Mouse (Mus musculus) intestine, embryonic 14.5 days (tissue): ENCODE results near the gene Akr1c21. TPM values are rescaled to one million over a fixed set of nuclear protein-coding genes. Genes with fewer than 3 reads are reported as not detected.
"Not testable (repeated sequence)": the region's sequence is repeated elsewhere in the genome, so short reads cannot be mapped to it uniquely, and the experiment has no call there.

Experiments used
- ATAC-seq: fragments of 200-750 bp; cut with Nextera tagmentation; replicated peaks from 2 replicates; pipeline ENCODE4 v1.8.0; 2017; ENCODE audit warnings: low read depth, moderate number of reproducible peaks, moderate TSS enrichment, moderate library complexity; ENCODE audit not compliant: low FRiP score, low TSS enrichment
- DNase-seq: peaks from one replicate; pipeline ENCODE4 v3.0.0-alpha.2; 2018; ENCODE audit warnings: low spot score
- H3K27ac ChIP-seq: fragments of 300-500 bp; sonication (generic); 2 replicates; pipeline ENCODE4 v1.5.1; 2014; ENCODE audit warnings: low read depth, mild to moderate bottlenecking, control low read depth
- H3K27me3 ChIP-seq: fragments of 300-500 bp; sonication (generic); replicated peaks from 2 replicates; pipeline ENCODE4 v1.6.1; 2014; ENCODE audit warnings: low read length, control low read depth; ENCODE audit not compliant: control insufficient read depth, insufficient read depth
- H3K36me3 ChIP-seq: fragments of 300-500 bp; sonication (generic); 2 replicates; pipeline ENCODE4 v1.6.1; 2014; ENCODE audit warnings: low read length, control low read depth; ENCODE audit not compliant: control insufficient read depth, insufficient read depth
- H3K4me1 ChIP-seq: fragments of 300-500 bp; sonication (generic); replicated peaks from 2 replicates; pipeline ENCODE4 v1.6.1; 2014; ENCODE audit warnings: low read length, control low read depth, mixed read lengths; ENCODE audit not compliant: control insufficient read depth, insufficient read depth
- H3K4me2 ChIP-seq: fragments of 300-500 bp; sonication (generic); 2 replicates; pipeline ENCODE4 v1.6.1; 2014; ENCODE audit warnings: low read length
- H3K4me3 ChIP-seq: fragments of 300-500 bp; sonication (generic); 2 replicates; pipeline ENCODE4 v1.5.1; 2014; ENCODE audit warnings: low read depth, low read length, control low read depth, mixed read lengths
- H3K9ac ChIP-seq: fragments of 300-500 bp; sonication (generic); 2 replicates; pipeline ENCODE4 v1.6.1; 2014; ENCODE audit warnings: mild to moderate bottlenecking, low read length
- H3K9me3 ChIP-seq: fragments of 300-500 bp; sonication (generic); 2 replicates; pipeline ENCODE4 v1.6.1; 2016; ENCODE audit warnings: low read length, control low read depth; ENCODE audit not compliant: control insufficient read depth
- WGBS: fragments of 180-500 bp; shearing (Covaris S2); extraction: QIAGEN DNeasy Blood & Tissue Kit; methylation state at CpG from one replicate; pipeline ENCODE4 v1.1.7; 2014; 5-methylcytosine and 5-hydroxymethylcytosine counted together
- polyA plus RNA-seq: library from polyadenylated mRNA; unstranded; fragments of >200 nt; fragmentation: Nextera tagmentation; extraction: Ambion mirVana; gene quantifications from 2 replicates; pipeline ENCODE4 v1.2.1, GENCODE M21; 2014

Gene Akr1c21
- not detected in 2 replicates for polyA plus RNA-seq

DNA sequence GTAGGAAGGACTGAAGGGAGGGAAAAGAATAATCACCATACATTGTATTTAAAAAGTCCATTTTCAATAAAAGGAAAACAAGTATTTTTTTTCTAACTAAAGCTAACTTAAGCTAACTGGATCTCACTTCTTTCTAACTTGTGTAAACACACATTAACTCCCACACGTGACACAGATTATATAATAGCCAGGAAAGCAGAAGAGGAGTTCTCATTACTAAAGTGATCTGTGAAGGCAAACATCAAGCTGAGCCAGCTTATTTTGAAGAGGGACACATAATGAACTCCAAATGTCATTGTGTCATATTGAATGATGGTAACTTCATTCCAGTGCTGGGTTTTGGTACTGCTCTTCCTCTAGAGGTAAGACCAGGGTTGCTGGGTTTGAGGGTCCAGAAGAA, at the start of gene Akr1c21:
Gene Akr1c21 (plus strand): TSS at position 205 of the 400 bp plus-strand sequence.
- Histone ChIP-seq H3K9ac (no peak within 1 kb of the TSS), H3K27ac (no peak within 1 kb of the TSS), H3K27me3 (no peaks in the 10 kb centered on the region), H3K4me2 (no peak within 1 kb of the TSS), H3K4me1 (no peaks in the 10 kb centered on the region), H3K4me3 (no peak within 1 kb of the TSS), H3K9me3 (no peaks in the 10 kb centered on the region), H3K36me3 (no peaks in the 10 kb centered on the region)
- ATAC-seq = no peak
- DNase-seq = no peak
- WGBS = 59% methylated on average over 1 of the region's 1 CpGs

DNA sequence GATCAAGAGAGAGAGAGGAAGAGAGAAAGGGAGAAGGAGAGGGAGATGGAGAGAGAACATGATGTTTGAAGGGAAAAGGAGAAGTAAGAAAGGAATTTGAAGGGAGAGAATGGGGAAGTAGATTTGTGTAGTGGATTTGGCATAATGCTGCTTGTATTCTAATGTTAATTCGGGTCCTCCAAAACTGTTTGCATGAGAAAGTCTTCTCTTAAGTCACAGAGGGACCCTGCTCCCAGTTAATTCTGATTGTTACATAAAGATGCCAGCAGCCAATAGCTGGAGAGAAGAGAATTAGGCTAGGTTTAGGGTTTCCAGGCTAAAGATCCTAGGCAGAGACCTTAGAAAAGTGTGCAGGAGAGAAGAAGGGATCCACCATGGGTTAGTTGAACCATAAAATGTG, 14.7 kb upstream of the Akr1c21 start:
- Histone ChIP-seq H3K9me3 (no peaks in the 10 kb centered on the region), H3K36me3 (no peaks in the 10 kb centered on the region), H3K4me2 (no peak overlapping the region), H3K27ac (no peak overlapping the region), H3K9ac (no peak overlapping the region), H3K27me3 (no peaks in the 10 kb centered on the region), H3K4me3 (no peak overlapping the region), H3K4me1 (no peaks in the 10 kb centered on the region)
- WGBS = 65% methylated on average over 1 of the region's 1 CpGs
- DNase-seq (no peak), ATAC-seq (no peak)

DNA sequence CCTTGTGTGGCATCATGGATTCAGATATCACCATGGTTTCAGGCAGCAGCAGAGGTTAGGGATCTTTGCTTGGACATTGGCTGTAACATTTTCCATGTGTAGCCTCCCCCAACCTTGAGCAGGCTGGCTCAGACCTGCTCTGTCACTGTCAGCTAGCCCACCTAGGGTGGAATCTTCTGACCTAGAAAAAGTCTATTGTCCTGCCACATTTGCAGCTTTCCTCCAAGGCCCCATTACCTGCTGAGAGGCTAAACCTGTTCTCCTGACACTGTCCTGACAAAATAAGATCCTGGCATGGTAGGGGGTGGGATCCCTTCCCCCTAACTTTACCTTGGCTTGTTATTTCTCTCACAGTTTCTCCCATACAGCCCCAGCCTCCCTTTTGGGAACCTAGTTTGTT, 13.4 kb upstream of the Akr1c21 start:
- no peak for ATAC-seq
- Histone ChIP-seq H3K9ac (no peak overlapping the region), H3K4me1 (no peaks in the 10 kb centered on the region), H3K27ac (no peak overlapping the region), H3K27me3 (no peaks in the 10 kb centered on the region), H3K9me3 (no peaks in the 10 kb centered on the region), H3K36me3 (no peaks in the 10 kb centered on the region), H3K4me3 (no peak overlapping the region), H3K4me2 (no peak overlapping the region)
- DNase-seq = no peak

DNA sequence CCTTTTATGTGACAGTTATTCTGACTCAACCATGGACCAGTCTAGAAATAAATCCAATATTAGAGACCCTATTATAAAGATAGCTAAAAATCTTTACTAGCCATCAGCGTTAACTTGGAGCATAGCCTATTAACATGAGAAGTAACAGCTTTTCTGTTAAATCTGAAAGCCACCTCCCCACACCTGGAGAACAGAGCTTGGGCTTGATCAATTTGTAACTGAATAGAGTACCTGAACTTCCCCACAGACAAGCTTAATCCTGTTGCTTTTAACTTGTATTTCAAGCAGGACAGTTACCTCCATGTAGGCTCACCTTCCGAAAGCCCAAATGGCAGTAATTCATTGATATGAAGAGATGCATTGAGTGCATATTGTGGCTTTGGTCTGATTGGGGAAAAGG, 7.9 kb upstream of the Akr1c21 start:
- H3K4me1 ChIP-seq = no peaks in the 10 kb centered on the region
- no peak overlapping the region for H3K27ac ChIP-seq
- no peaks in the 10 kb centered on the region for H3K27me3 ChIP-seq
- ATAC-seq (no peak), DNase-seq (no peak)
- no peaks in the 10 kb centered on the region for H3K9me3 ChIP-seq
- 90% methylated on average over 2 of the region's 2 CpGs for WGBS
- H3K36me3 ChIP-seq = no peaks in the 10 kb centered on the region
- no peak overlapping the region for H3K4me3 ChIP-seq
- H3K4me2 ChIP-seq = no peak overlapping the region
- H3K9ac ChIP-seq = no peak overlapping the region

DNA sequence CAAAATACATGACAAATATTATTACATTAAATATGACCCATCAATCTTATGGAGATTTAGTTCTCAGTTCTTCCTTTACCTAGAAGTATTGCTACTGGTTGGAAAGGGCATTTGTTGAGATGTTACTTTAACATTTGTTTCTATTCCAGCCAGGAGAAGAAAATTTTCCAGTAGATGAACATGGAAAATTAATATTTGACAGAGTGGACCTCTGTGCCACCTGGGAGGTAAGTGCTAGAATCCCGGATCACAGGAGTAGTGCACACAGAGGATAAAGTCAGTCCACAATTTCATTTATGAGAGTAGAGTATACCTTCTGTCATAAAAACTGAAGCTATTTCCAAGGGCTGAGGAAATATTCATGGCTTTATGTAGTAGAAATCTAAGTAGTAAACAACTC, 3.0 kb downstream of the Akr1c21 start:
- Histone ChIP-seq H3K36me3 (no peaks in the 10 kb centered on the region), H3K4me1 (no peaks in the 10 kb centered on the region), H3K27me3 (no peaks in the 10 kb centered on the region), H3K9ac (no peak overlapping the region), H3K4me3 (no peak overlapping the region), H3K27ac (no peak overlapping the region), H3K4me2 (no peak overlapping the region), H3K9me3 (no peaks in the 10 kb centered on the region)
- ATAC-seq = no peak
- no peak for DNase-seq
- 84% methylated on average over 1 of the region's 1 CpGs for WGBS

DNA sequence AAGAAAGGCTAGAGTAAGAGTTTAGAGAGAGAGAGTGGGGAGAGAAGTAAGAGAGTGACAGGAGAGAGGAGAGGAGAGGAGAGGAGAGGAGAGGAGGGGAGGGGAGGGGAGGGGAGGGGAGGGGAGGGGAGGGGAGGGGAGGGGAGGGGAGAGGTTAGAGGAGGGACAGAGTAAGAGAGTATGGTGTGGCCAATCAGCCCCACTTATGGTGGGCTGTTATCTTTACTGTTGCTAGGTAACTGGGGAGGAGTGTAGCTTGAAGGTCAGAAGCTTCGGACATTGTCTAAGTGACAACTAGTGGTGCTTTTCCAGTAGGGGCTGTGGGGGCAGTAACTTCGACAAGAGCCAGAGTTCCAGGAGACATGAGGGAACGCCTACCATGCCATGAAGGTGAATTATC, 29.6 kb downstream of the Akr1c21 start:
- H3K9me3 ChIP-seq, H3K27me3 ChIP-seq, DNase-seq, H3K9ac ChIP-seq, H3K4me1 ChIP-seq, ATAC-seq, H3K27ac ChIP-seq, H3K4me3 ChIP-seq, H3K4me2 ChIP-seq: not testable (repeated sequence)
- WGBS = 52% methylated on average over 3 of the region's 3 CpGs
- H3K36me3 ChIP-seq = peaks cover 17% of the 10 kb centered on the region

DNA sequence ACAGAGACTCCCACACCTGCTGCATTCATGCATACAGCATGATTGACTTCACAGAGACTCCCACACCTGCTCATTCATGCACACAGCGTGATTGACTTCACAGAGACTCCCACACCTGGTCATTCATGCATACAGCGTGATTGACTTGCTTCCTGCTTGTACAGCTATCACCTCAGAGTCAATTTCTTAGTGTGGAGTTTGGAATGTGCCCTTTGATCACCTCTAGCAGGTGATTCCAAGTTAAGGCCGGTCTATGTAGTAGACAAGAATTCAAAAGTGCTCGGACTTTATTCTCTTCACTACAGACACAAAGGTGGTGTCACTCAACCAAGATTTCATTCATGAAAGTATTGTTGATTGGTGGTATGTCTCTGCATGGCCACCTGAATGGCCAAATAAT, 32.9 kb downstream of the Akr1c21 start:
- no peak for ATAC-seq
- no peak overlapping the region for H3K4me2 ChIP-seq
- 80% methylated on average over 4 of the region's 4 CpGs for WGBS
- H3K27ac ChIP-seq = no peak overlapping the region
- H3K36me3 ChIP-seq = 0 out of 2 replicates have a peak, but pooled peaks cover 4% of the 10 kb centered on the region
- H3K9me3 ChIP-seq = no peaks in the 10 kb centered on the region
- H3K27me3 ChIP-seq = no peaks in the 10 kb centered on the region
- no peaks in the 10 kb centered on the region for H3K4me1 ChIP-seq
- H3K4me3 ChIP-seq = no peak overlapping the region
- DNase-seq = no peak
- no peak overlapping the region for H3K9ac ChIP-seq

DNA sequence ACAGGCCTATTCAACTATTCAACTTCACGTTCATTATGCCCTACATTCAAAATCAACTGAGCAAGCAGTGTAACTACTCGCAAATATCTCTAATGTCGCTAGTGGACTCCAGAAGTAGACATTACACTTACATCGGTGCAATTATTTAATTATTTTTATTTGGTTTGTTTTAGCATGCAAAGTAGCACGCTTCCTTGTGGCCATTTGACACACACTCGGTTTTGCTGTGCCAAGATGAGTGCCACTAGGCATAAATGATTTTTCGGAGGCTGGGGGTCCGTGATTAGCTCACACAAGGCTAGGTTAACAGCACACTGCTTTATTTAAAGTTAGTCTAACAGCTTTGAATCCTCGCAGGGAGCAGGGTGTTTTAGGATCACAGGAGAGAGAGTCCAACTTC, 34.7 kb downstream of the Akr1c21 start:
- Histone ChIP-seq H3K9ac (peak overlapping the region; percentile 71), H3K4me2 (peak overlapping the region; percentile 77), H3K27ac (peak overlapping the region; percentile 65), H3K4me1 (no peaks in the 10 kb centered on the region), H3K4me3 (peak overlapping the region; percentile 68), H3K9me3 (no peaks in the 10 kb centered on the region), H3K36me3 (0 out of 2 replicates have a peak, but pooled peaks cover 4% of the 10 kb centered on the region), H3K27me3 (no peaks in the 10 kb centered on the region)
- DNase-seq (no peak), ATAC-seq (peak; percentile 17)
- WGBS = 19% methylated on average over 9 of the region's 9 CpGs

DNA sequence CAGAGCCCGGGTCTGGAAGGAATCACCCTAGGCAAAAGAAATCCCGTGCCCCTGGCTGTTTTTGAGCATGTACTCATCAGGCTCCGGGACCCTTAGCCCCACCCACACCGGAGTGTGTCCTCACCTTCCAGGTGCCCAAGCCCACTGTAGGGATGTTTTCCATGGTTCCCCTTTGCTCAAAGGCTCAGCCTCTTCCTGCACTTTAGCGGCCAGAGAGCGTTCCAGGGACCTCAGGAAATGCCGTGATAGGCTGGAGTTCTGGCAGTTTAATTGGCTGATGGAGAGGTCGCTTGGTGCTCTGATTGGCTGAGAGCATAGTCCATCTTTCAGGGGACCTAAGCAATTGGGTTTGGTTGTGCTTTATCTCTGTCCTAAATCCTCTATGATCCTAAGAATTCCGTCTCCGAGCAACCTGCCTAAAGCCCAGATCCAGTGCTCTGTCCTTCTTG, 35.1 kb downstream of the Akr1c21 start, which contains the start of gene Akr1e1:
Gene Akr1e1 (minus strand): TSS at position 214 of the 449 bp plus-strand sequence.
- DNase-seq = peak; percentile 86
- peak within 1 kb of the TSS; percentile 68 for H3K4me3 ChIP-seq
- 1% methylated on average over 10 of the region's 10 CpGs for WGBS
- no peaks in the 10 kb centered on the region for H3K4me1 ChIP-seq
- H3K27ac ChIP-seq = peak within 1 kb of the TSS; percentile 65
- ATAC-seq = peak; percentile 99
- H3K36me3 ChIP-seq = 0 out of 2 replicates have a peak, but pooled peaks cover under 1% of the 10 kb centered on the region
- H3K9me3 ChIP-seq = no peaks in the 10 kb centered on the region
- H3K4me2 ChIP-seq = peak within 1 kb of the TSS; percentile 77
- no peaks in the 10 kb centered on the region for H3K27me3 ChIP-seq
- peak within 1 kb of the TSS; percentile 71 for H3K9ac ChIP-seq
